Comparison of ENCODE assay signal across 8 mouse cellular contexts in the genomic region with DNA sequence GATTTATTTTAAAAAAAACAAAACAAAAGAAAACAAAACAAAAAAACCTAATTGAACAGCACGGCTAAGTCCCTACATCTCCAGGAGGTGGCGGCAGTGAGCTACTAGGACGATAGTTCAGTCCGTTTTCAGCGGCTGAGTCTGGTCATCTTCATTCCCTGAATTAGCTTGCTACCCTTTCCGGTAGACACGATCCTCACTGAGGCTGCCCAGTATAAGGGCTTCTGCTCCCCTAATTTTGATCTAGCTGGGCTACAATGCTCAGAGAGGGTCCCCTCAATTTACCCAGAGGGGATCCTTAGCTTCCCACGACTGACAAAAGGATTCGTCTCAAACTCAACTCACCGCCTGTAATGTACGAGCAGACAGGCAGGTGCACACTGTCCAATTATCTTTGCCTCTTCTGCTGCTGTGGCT. TPM values are rescaled to one million over a fixed set of nuclear protein-coding genes. Genes with fewer than 3 reads are reported as not detected.
DNase-seq lines count a peak whose midpoint lies in the region; ATAC-seq lines count a peak whose summit lies in the region.

No protein-coding gene starts in this region.

- H3K9me3 ChIP-seq in hindbrain, embryonic 15.5 days: no peaks in the 10 kb centered on the region

- H3K4me3 ChIP-seq in hindbrain, embryonic 15.5 days: peak overlapping the region; percentile 31

- DNase-seq in T-cell, adult 2 months (ENCODE audit: low spot score): peak; percentile 60
- DNase-seq in cerebellum, postnatal 14 days: peak; percentile 91 to 97
- DNase-seq in gastrocnemius, adult 18-20 months (ENCODE audit: low spot score): peak; percentile 85
- peak; percentile 44 for DNase-seq in left cerebral cortex, adult 11 months (ENCODE audit: low spot score)
- DNase-seq in lung, postnatal 4 days: peak; percentile 68 to 83
- DNase-seq in retina, postnatal 7 days (ENCODE audit: low read depth, low spot score): peak; percentile 76
- DNase-seq in urinary bladder, adult 18-20 months (ENCODE audit: low spot score in 2 of 2): peak; percentile 54 to 73

- H3K4me1 ChIP-seq in hindbrain, embryonic 15.5 days (replicated peaks): peaks cover 25% of the 10 kb centered on the region

- H3K27ac ChIP-seq in hindbrain, embryonic 15.5 days (replicated peaks): peak overlapping the region; percentile 79

- peak overlapping the region; percentile 56 for H3K4me2 ChIP-seq in hindbrain, embryonic 15.5 days

- peak overlapping the region; percentile 50 for H3K9ac ChIP-seq in hindbrain, embryonic 15.5 days

- ATAC-seq in hindbrain, embryonic 15.5 days (ENCODE audit: low FRiP score, low read depth): peak; percentile 47

- 12% methylated on average over 11 of the region's 11 CpGs for WGBS in hindbrain, embryonic 15.5 days

- H3K27me3 ChIP-seq in hindbrain, embryonic 15.5 days: no peaks in the 10 kb centered on the region

- H3K36me3 ChIP-seq in hindbrain, embryonic 15.5 days: no peaks in the 10 kb centered on the region

RNA-seq across cellular contexts. Expression of gene Bclaf1, which starts 21.8 kb away (rescaled TPM):
- 10 to 100 TPM; 41.9 to 48.6 TPM for total RNA-seq in gastrocnemius, adult 18-20 months (2021)
- polyA plus RNA-seq in hindbrain, embryonic 15.5 days (2015; fragmentation: Nextera tagmentation; extraction: Ambion mirVana): 102 and 108 TPM in 2 replicates

RNA-seq across cellular contexts. Expression of gene Mtfr2, which starts 57.1 kb away (rescaled TPM):
- not detected for total RNA-seq in gastrocnemius, adult 18-20 months (2021)
- polyA plus RNA-seq in hindbrain, embryonic 15.5 days (2015; fragmentation: Nextera tagmentation; extraction: Ambion mirVana): 0.52 and 0.83 TPM in 2 replicates

Comparison
In these comparisons a context has a peak if more than half of its experiments do, and no peak if none do; other contexts are left out.
1. Peak in every context shown above with its lines: DNase-seq, ATAC-seq, H3K4me3 ChIP-seq and H3K27ac ChIP-seq.
2. DNase-seq: peak in every context shown above with its lines; median percentile 94 in cerebellum, postnatal 14 days; 85 in gastrocnemius, adult 18-20 months; 76 in retina, postnatal 7 days; 76 in lung, postnatal 4 days; 64 in urinary bladder, adult 18-20 months; 60 in T-cell, adult 2 months; 44 in left cerebral cortex, adult 11 months.